14 mouse cellular contexts compared by ENCODE assay signal in the genomic region with DNA sequence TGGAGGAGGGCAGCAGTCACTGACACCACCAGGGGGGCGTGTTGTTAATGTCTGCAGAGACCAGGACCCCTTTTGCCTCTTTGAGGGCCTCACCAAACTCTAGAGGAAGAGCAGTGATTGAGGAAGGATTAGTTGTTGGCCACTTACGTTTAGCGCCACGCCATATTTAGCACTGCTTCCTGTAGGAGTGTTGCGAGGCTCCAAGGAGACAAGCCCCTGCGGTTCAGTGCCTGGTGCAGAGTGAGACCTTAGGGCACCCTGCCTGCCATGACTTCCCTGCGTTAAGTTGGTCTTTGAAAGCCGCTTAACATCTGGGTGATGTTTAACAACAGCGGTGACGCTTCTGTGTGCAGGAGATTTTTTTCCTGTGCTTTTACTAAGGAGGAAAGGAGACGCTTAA. TPM values are rescaled to one million over a fixed set of nuclear protein-coding genes. Genes with fewer than 3 reads are reported as not detected.
A peak's percentile ranks its signal among the peaks of the same experiment; 100 is the strongest.
DNase-seq lines count a peak whose midpoint lies in the region; ATAC-seq and TF ChIP-seq lines count a peak whose summit lies in the region.
"Had no signal": no experiment of that assay in that cellular context is flagged by ENCODE, and none has a peak within 500 bp of the region (broad histone marks: within the 10 kb centered on the region; RNA-seq: fewer than 3 reads in every experiment).

No protein-coding gene starts in this region.

- peak overlapping the region in 1 of 2 experiments; percentile 6; a peak in 1 of 4 replicates for H3K4me3 ChIP-seq in heart, embryonic 14.5 days (ENCODE audit: control insufficient read depth in 1 of 2, insufficient read depth in 1 of 2, low read depth in 1 of 2, low read length in 2 of 2)
- no peak overlapping the region for H3K4me3 ChIP-seq in lung, embryonic 14.5 days (ENCODE audit: low read depth, low read length)
- peak overlapping the region; percentile 6 for H3K4me3 ChIP-seq in small intestine, adult 2 months (ENCODE audit: low read depth, low read length)
- no peak overlapping the region for H3K4me3 ChIP-seq in forebrain, embryonic 16.5 days (replicated peaks; ENCODE audit: low read length)

- peaks cover 31% of the 10 kb centered on the region for H3K27me3 ChIP-seq in heart, embryonic 14.5 days (ENCODE audit: control insufficient read depth, insufficient read depth, low read length)
- H3K27me3 ChIP-seq in lung, embryonic 14.5 days (ENCODE audit: insufficient read depth, low read length): peaks cover 12% of the 10 kb centered on the region; the same call in 1 of the 2 replicates
- H3K27me3 ChIP-seq in small intestine, adult 2 months (ENCODE audit: control insufficient read depth, insufficient read depth, low read length): peaks cover 18% of the 10 kb centered on the region
- peaks cover 24% of the 10 kb centered on the region for H3K27me3 ChIP-seq in forebrain, embryonic 16.5 days (replicated peaks; ENCODE audit: control insufficient read depth, insufficient read depth, low read length)

- H3K9ac ChIP-seq in heart, embryonic 14.5 days (ENCODE audit: low read length): peak overlapping the region; percentile 11; the same call in 1 of the 2 replicates
- no peak overlapping the region for H3K9ac ChIP-seq in lung, embryonic 14.5 days
- H3K9ac ChIP-seq in forebrain, embryonic 16.5 days (replicated peaks; ENCODE audit: low read depth, low read length): no peak overlapping the region

- peak overlapping the region; percentile 42 for H3K4me2 ChIP-seq in heart, embryonic 14.5 days (ENCODE audit: low read length)
- peak overlapping the region; percentile 43 for H3K4me2 ChIP-seq in lung, embryonic 14.5 days
- no peak overlapping the region for H3K4me2 ChIP-seq in forebrain, embryonic 16.5 days (ENCODE audit: low read length)

- H3K27ac ChIP-seq in heart, embryonic 14.5 days (replicated peaks in 1 of 2; ENCODE audit: control insufficient read depth in 1 of 2, insufficient read depth in 1 of 2, low read depth in 2 of 2, low read length in 2 of 2): no peak overlapping the region
- H3K27ac ChIP-seq in lung, embryonic 14.5 days (ENCODE audit: low read depth): peak overlapping the region; percentile 58
- peak overlapping the region; percentile 52; the same call in 1 of the 2 replicates for H3K27ac ChIP-seq in small intestine, adult 2 months (ENCODE audit: insufficient read depth, low read depth, low read length)
- no peak overlapping the region for H3K27ac ChIP-seq in forebrain, embryonic 16.5 days (ENCODE audit: low read length)

- 0 out of 2 replicates have a peak, but pooled peaks have one; percentile 22 for TF ChIP-seq POLR2A in small intestine, adult 2 months (IDR thresholded peaks at IDR 0.05; ENCODE audit: low read depth, low read length)

- H3K36me3 ChIP-seq in heart, embryonic 14.5 days (ENCODE audit: control insufficient read depth, insufficient read depth, low read length): no peaks in the 10 kb centered on the region
- 0 out of 2 replicates have a peak, but pooled peaks cover 5% of the 10 kb centered on the region for H3K36me3 ChIP-seq in lung, embryonic 14.5 days (ENCODE audit: insufficient read depth)
- no peaks in the 10 kb centered on the region for H3K36me3 ChIP-seq in small intestine, adult 2 months (ENCODE audit: control insufficient read depth, insufficient read depth, low read length)
- no peaks in the 10 kb centered on the region for H3K36me3 ChIP-seq in forebrain, embryonic 16.5 days (ENCODE audit: control insufficient read depth, insufficient read depth)

- no peak for DNase-seq in heart, adult 18-20 months
- peak; percentile 54 for DNase-seq in lung, embryonic 14.5 days
- no peak for DNase-seq in lung, postnatal 14 days
- DNase-seq in induced T-regulatory cell, adult 2 months (ENCODE audit: low read depth): peak; percentile 37
- no peak for DNase-seq in urinary bladder, postnatal 4 days (ENCODE audit: low spot score in 2 of 2)
- DNase-seq: cerebellum, postnatal 36 days; layer of hippocampus, adult 9-11 months had no signal

- peaks cover 28% of the 10 kb centered on the region in 2 experiments for H3K4me1 ChIP-seq in heart, embryonic 14.5 days (ENCODE audit: control insufficient read depth in 2 of 2, insufficient read depth in 2 of 2, low read length in 2 of 2)
- peaks cover 32% of the 10 kb centered on the region; the same call in 1 of the 2 replicates for H3K4me1 ChIP-seq in lung, embryonic 14.5 days (ENCODE audit: insufficient read depth)
- H3K4me1 ChIP-seq in small intestine, adult 2 months (ENCODE audit: control insufficient read depth, insufficient read depth, insufficient read length, low read length): peaks cover 5% of the 10 kb centered on the region
- H3K4me1 ChIP-seq in forebrain, embryonic 16.5 days (replicated peaks; ENCODE audit: control insufficient read depth, insufficient read depth, low read length): peaks cover 2% of the 10 kb centered on the region; the same call in 1 of the 2 replicates

- no peak for ATAC-seq in heart, embryonic 14.5 days (ENCODE audit: insufficient number of reproducible peaks, insufficient read depth, low FRiP score, low read depth)
- ATAC-seq in lung, embryonic 14.5 days (ENCODE audit: insufficient read depth): no peak
- no peak for ATAC-seq in forebrain, embryonic 16.5 days
- ATAC-seq: inflammation-experienced regulatory T-cells, adult 6 months; Patski had no signal

- no peaks in the 10 kb centered on the region for H3K9me3 ChIP-seq in heart, embryonic 14.5 days (ENCODE audit: control insufficient read depth, low read length)
- no peaks in the 10 kb centered on the region for H3K9me3 ChIP-seq in lung, embryonic 14.5 days (ENCODE audit: low read depth, low read length)
- H3K9me3 ChIP-seq in forebrain, embryonic 16.5 days (ENCODE audit: control insufficient read depth, low read length): no peaks in the 10 kb centered on the region

- no peak for TF ChIP-seq CTCF in lung, embryonic 14.5 days (IDR thresholded peaks at IDR 0.05; ENCODE audit: low read depth)
- no peak for TF ChIP-seq CTCF in small intestine, adult 2 months (IDR thresholded peaks at IDR 0.05; ENCODE audit: extremely low read depth, insufficient read length, insufficient replicate concordance, low read depth, low read length)

- 9% methylated on average over 11 of the region's 11 CpGs for WGBS in heart, embryonic 14.5 days
- 17% methylated on average over 11 of the region's 11 CpGs for WGBS in lung, embryonic 14.5 days
- WGBS in small intestine, adult 2 months: 26% methylated on average over 11 of the region's 11 CpGs
- WGBS in forebrain, embryonic 16.5 days: 50% methylated on average over 11 of the region's 11 CpGs

RNA-seq across cellular contexts. Expression of a gene that starts 3.2 kb away (rescaled TPM):
- polyA plus RNA-seq in heart, embryonic 14.5 days (2014; fragmentation: Nextera tagmentation; extraction: Ambion mirVana): 5.8 and 8.1 TPM in 2 replicates
- total RNA-seq in heart, adult 18-20 months (2021): 10 to 100 TPM; 26.5 to 27.9 TPM
- polyA plus RNA-seq in lung, embryonic 14.5 days (2014; fragmentation: Nextera tagmentation; extraction: Ambion mirVana): 34.4 and 39.0 TPM in 2 replicates
- 19.6 and 35.5 TPM in 2 replicates for polyA plus RNA-seq in small intestine, adult 2 months (2012; rRNA removed)
- 8.0 and 8.4 TPM in 2 replicates for polyA plus RNA-seq in forebrain, embryonic 16.5 days (2015; fragmentation: Nextera tagmentation; extraction: Ambion mirVana)
- polyA plus RNA-seq: Patski had no signal

RNA-seq across cellular contexts. Expression of a gene that starts 15.9 kb away (rescaled TPM):
- polyA plus RNA-seq in heart, embryonic 14.5 days (2014; fragmentation: Nextera tagmentation; extraction: Ambion mirVana): not detected in 2 replicates
- not detected for total RNA-seq in heart, adult 18-20 months (2021)
- polyA plus RNA-seq in lung, embryonic 14.5 days (2014; fragmentation: Nextera tagmentation; extraction: Ambion mirVana): not detected in 2 replicates
- polyA plus RNA-seq in small intestine, adult 2 months (2012; rRNA removed): not detected in 2 replicates
- not detected in 2 replicates for polyA plus RNA-seq in forebrain, embryonic 16.5 days (2015; fragmentation: Nextera tagmentation; extraction: Ambion mirVana)
- total RNA-seq: midbrain, postnatal 0 days had no signal
- polyA plus RNA-seq: inflammation-experienced regulatory T-cells, adult 6 months; limb, embryonic 14.5 days; midbrain, postnatal 0 days; Patski had no signal

RNA-seq across cellular contexts. Expression of a gene that starts 42.4 kb away (rescaled TPM):
- 7.3 and 8.7 TPM in 2 replicates for polyA plus RNA-seq in heart, embryonic 14.5 days (2014; fragmentation: Nextera tagmentation; extraction: Ambion mirVana)
- total RNA-seq in heart, adult 18-20 months (2021): 10 to 100 TPM in 1 of 2 experiments, 1 to 10 TPM in 1; 9.8 to 10.3 TPM
- 6.3 and 6.4 TPM in 2 replicates for polyA plus RNA-seq in lung, embryonic 14.5 days (2014; fragmentation: Nextera tagmentation; extraction: Ambion mirVana)
- polyA plus RNA-seq in small intestine, adult 2 months (2012; rRNA removed): 21.5 and 46.0 TPM in 2 replicates
- polyA plus RNA-seq in forebrain, embryonic 16.5 days (2015; fragmentation: Nextera tagmentation; extraction: Ambion mirVana): 26.0 and 27.4 TPM in 2 replicates

RNA-seq across cellular contexts. Expression of a gene that starts 53.1 kb away (rescaled TPM):
- polyA plus RNA-seq in heart, embryonic 14.5 days (2014; fragmentation: Nextera tagmentation; extraction: Ambion mirVana): 0.20 and 0.26 TPM in 2 replicates
- total RNA-seq in heart, adult 18-20 months (2021): 1 to 10 TPM; 1.1 to 1.2 TPM
- 0.26 and 0.34 TPM in 2 replicates for polyA plus RNA-seq in lung, embryonic 14.5 days (2014; fragmentation: Nextera tagmentation; extraction: Ambion mirVana)
- polyA plus RNA-seq in small intestine, adult 2 months (2012; rRNA removed): 2.9 and 7.8 TPM in 2 replicates
- 0.05 TPM in 1 of 2 replicates, not detected in the other for polyA plus RNA-seq in forebrain, embryonic 16.5 days (2015; fragmentation: Nextera tagmentation; extraction: Ambion mirVana)
- polyA plus RNA-seq: inflammation-experienced regulatory T-cells, adult 6 months had no signal

Comparison
In these comparisons a context has a peak if more than half of its experiments do, and no peak if none do; other contexts are left out.
1. DNase-seq: peak in lung, embryonic 14.5 days (single experiment) and induced T-regulatory cell, adult 2 months (single experiment); none in heart, adult 18-20 months (0 of 2), lung, postnatal 14 days (single experiment) and urinary bladder, postnatal 4 days (0 of 2).
2. H3K27ac ChIP-seq: peak in lung, embryonic 14.5 days (single experiment) and small intestine, adult 2 months (single experiment); none in heart, embryonic 14.5 days (0 of 2) and forebrain, embryonic 16.5 days (single experiment).